Mouse (Mus musculus) c-Kit-positive CD71-positive TER-119-negative erythroid progenitor cells, embryonic 14.5 days (primary cell): ENCODE measurements around the gene Mtmr12.
"Not testable (repeated sequence)": the region's sequence is repeated elsewhere in the genome, so short reads cannot be mapped to it uniquely, and the experiment has no call there.

Experiments
- DNase-seq: peaks from one replicate; pipeline ENCODE4 v3.0.0-alpha.2; 2013; ENCODE audit warnings: low read depth

Mtmr12 gene

DNA sequence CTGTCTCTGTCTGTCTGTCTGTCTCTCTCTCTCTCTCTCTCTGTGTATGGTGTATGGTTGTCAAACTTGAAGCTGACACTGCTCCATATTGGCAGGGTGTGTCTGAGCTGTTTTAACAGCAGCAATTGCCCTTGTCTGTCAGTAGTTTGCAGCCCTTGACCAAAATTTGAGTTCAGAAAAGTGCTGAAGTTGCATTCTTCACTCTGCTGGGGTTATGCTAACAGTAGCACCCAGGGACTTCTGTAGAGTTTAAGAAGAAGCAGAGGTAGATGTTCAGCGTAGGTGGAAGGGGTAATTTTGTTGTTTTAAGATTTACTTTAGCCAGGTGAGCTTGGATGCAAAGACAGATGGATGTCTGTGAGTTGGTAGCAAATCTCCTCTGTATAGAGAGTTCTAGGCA is 7.4 kb downstream of the Mtmr12 start:
- DNase-seq: no peak

- no peak for DNase-seq
Measured at GRCm38 (mm10) chr15:12214531-12215414, 9.9 kb downstream of the Mtmr12 start.

GRCm38 (mm10) chr15:12215415-12215718 is 10.5 kb downstream of the Mtmr12 start:
- DNase-seq: no peak

GRCm38 (mm10) chr15:12216119-12216518 is 11.3 kb downstream of the Mtmr12 start:
- no peak for DNase-seq

- DNase-seq: no peak
Measured at GRCm38 (mm10) chr15:12216798-12217197, 12.0 kb downstream of the Mtmr12 start.

GRCm38 (mm10) chr15:12217332-12217731 is 12.5 kb downstream of the Mtmr12 start:
- DNase-seq: not testable (repeated sequence)

- no peak for DNase-seq
Measured at GRCm38 (mm10) chr15:12217849-12218248, 13.0 kb downstream of the Mtmr12 start.

GRCm38 (mm10) chr15:12218583-12219382 is 14.0 kb downstream of the Mtmr12 start:
- no peak for DNase-seq

DNA sequence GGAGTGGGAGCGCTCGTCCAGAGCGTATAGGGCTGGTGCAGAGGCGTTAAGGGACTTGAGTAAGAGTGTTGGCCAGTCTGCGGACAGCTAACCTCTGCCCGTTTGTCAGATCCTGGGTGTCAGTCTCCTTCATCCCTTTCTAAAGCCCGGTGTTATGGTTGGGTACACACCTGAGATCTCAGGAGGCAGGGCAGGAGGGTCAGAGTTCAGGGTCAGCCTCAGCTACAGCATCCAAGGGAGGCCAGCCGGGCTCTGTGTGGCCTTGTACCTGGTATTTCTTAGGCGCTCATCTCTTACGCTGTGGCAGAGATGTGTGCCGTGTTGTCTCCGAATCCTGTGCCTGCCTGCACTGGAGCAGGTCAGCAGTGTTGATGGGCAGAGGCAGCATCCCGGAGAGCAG is 16.3 kb downstream of the Mtmr12 start:
- no peak for DNase-seq

DNA sequence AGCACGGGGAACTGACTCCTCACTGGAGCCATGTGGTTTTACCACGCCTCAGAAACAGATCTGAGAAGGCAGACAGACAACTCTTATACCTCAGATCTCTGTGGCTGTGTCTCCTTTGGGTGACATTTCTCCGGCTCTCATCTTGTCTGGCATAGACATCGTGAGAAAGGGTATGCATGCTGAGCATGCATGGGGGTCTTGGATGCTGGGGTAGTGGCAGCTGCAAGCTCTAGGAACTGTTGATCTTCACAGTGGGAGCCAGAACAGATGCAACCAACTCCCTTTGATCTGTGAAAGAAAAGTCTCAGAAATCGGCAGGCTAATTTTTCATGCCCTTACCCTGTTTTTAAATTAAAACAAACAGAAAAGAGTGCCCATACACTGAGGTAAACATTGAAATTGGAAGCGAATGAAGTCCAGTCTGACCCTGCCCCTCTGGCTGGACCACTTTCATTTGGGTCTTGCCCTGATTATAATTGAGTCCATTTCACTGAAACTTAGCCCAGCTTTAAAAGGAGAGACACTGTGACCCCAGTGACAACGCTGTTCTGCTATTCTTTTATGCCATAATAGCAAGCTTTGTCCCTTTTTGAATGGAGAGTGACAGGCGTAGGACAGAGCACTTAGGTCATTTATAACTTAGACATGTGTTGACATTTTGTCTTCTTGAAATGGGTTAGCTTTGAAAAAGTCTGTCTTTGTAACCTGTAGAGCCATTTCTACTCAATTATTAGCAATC is 17.9 kb downstream of the Mtmr12 start:
- no peak for DNase-seq

DNA sequence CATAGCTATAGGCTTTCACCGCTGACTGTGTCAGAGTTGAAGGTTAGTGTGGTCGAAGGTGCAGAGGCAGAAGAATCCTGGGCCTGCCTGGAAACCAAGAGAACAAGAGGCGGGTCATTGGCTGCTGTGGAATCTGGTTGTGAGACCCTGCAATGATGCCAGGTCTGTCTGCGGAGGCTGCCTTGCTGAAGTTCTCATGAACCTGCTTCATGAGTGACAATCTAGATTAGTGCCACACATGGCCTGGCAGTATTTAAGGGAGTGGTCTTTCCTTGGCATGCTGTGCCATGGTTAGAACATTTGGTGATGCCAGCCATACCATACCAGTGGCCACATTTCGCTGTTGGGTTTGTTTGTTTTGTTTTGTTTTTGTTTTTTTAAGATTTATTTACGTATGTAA is 18.6 kb downstream of the Mtmr12 start:
- DNase-seq: no peak

GRCm38 (mm10) chr15:12224239-12224638 is 19.4 kb downstream of the Mtmr12 start:
- no peak for DNase-seq

- no peak for DNase-seq
Measured at GRCm38 (mm10) chr15:12225062-12225461, 20.2 kb downstream of the Mtmr12 start.

DNA sequence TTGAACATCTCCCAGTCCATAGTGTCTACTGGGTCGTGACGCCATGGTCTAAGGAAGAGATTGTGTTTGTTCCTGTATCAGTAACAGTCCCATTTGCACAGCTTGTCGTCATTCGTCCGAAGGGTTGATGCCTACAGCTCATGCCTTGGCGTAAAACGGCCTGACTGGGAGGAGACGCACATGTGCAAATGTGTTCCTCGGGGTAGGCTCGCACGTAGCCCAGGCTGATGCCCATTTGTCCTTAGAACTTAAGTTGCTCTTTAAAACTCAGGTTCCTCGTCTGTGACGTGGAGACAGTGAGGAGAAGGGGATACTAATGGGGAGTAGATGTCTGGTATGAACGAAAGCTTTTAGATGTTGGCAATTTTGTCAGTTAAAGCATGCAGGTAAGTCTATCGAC is 22.1 kb downstream of the Mtmr12 start:
- no peak for DNase-seq

GRCm38 (mm10) chr15:12227355-12227754 is 22.5 kb downstream of the Mtmr12 start:
- no peak for DNase-seq

- DNase-seq: no peak
Measured at GRCm38 (mm10) chr15:12229603-12230242, 24.9 kb downstream of the Mtmr12 start.

- peak; percentile 64 for DNase-seq
Measured at GRCm38 (mm10) chr15:12230243-12230935, 25.6 kb downstream of the Mtmr12 start.

DNA sequence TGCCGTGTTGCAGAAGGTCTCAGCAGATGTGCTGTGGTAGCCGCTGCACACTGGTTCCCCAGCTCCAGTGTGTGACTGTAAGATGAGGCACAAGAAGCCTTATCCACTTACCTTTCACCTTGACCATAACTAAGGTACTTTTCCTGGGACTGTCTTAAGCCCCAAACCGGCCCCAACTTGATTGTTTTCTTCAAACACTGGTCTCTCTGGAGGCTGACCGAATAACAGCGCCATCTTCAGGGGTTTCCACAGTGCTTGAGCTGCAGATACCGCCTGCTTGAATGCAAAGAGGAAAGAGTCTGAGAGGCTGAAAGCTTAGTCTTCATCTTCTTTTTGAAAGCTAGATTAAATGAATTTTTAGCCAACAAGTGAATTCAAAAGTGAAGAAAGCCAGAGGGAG is 26.6 kb downstream of the Mtmr12 start:
- DNase-seq: no peak

DNA sequence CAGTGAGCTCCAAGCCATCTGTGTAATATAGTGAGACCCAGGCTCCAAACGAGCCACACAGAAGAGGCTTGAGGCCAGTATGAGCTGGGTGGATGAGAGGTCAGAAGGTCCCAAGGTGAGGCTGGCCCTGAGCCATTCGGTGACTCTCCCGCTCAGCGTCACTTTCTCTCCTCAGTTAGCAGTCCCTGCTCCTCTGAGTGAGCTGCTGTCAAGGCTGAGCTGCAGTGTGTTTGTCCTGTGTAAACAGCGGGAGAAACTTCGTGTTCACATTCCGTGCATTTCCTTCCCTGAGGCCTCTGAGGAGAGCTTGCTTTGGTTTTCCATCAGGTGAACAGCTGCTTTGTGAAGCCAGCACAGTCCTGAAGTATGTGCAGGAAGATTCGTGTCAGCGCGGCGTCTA is 27.6 kb downstream of the Mtmr12 start:
- no peak for DNase-seq

GRCm38 (mm10) chr15:12233021-12233420 is 28.2 kb downstream of the Mtmr12 start:
- DNase-seq: no peak

GRCm38 (mm10) chr15:12235559-12235958 is 30.7 kb downstream of the Mtmr12 start:
- no peak for DNase-seq

GRCm38 (mm10) chr15:12235983-12236382 is 31.2 kb downstream of the Mtmr12 start:
- no peak for DNase-seq
